Mouse (Mus musculus) induced T-regulatory cell, adult 2 months (primary cell): ENCODE results near the gene 1700016D06Rik.
"Not testable (repeated sequence)": the region's sequence is repeated elsewhere in the genome, so short reads cannot be mapped to it uniquely, and the experiment has no call there.

Source experiments
- DNase-seq: peaks from one replicate; pipeline ENCODE4 v3.0.0-alpha.2; 2012; ENCODE audit warnings: low read depth

1700016D06Rik gene

DNA sequence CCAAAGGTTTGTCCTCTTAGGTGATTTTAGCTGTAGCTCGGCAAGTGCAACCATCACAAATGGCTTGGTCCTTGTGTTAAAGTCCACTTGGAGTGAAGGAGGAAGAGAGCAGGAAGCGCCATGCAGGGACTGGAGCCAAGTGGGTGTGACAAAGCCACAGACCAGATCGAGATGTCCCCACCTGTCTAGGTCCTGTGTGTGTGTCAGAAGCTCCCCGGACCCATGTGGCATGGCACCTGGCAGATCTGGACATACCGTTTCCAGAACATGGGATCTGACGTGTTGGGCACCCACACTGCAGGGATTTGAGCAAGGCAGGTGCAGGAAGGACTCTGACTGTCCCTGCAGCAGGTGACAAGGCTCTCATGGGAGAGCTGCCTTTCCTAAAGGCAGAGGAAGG, 565 bp upstream of the 1700016D06Rik start:
- DNase-seq: no peak

DNA sequence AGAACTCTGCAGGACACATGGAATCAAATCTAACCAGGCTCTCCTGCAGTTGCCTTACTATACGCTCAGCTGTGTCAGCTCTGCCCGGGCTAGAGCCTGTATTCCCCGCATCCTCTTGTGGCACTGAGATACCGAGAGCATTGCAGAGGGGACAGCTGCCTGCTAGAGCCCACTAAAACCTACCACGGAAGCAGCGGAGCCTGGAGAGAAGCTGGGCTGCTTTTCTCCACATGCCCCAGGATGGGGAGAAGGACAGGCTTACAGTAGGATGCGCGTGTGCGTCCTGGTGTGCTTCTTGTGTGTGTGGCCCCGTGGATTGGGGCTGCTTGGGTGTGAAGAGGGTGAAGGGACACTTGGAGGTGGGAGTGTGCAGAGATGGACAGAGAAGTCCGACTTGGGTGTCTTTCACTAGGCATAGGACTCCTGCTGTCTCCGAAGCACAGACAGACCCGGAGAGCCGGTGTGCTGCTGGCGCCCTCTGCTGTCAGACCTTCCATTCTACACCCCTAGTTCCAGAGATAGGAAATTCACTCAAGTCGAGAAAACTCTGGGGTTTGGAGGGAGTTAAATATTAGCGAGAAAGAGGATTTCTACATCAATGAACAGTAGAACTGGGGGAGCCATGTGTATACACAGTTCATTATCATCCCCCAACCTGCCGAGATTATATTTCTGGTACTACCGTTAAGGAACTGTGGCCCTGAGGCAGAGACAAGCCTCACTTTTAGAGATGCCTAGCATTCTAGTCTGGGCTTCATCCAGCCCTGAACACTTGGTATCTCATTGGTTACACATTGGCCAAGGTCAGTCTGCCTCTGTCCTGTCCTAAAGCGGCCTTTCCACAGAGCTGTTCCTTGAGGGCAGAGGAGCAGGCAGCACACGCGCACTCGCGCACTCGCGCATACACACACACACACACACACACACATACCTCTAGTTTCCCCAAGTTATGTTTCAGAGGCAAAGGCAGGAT, 517 bp downstream of the 1700016D06Rik start:
- peak; percentile 68 for DNase-seq

DNA sequence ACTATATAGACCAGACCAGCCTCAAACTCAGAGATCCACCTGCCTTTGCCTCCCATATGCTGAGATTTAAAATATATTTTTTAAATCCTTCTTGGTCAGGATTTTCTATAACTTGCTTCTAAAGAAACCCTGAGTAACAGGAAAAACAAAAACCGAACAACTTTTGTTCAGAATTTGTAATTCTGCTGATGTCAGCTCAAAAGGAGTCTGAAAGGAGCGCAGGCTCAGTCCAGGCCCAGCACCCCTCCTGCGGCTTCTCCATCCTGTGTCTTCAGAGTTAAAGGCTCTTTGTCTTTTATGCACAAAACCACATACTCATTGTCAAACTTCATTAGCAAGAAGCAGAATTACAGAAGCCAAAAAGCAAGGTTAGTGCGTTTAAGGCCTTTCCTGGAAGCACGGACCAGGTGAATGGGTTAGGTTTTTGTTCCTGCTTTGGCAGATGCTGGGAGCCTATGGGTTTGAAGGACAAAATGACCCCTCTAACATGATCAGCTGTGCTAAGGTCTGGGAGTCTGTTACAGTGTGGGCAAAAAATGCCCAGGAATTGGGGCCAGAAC, 1.3 kb downstream of the 1700016D06Rik start:
- DNase-seq: no peak

- DNase-seq: no peak
Measured at GRCm38 (mm10) chr8:11697467-11697866, 3.4 kb downstream of the 1700016D06Rik start.

- no peak for DNase-seq
Measured at GRCm38 (mm10) chr8:11696176-11696575, 4.7 kb downstream of the 1700016D06Rik start.

DNA sequence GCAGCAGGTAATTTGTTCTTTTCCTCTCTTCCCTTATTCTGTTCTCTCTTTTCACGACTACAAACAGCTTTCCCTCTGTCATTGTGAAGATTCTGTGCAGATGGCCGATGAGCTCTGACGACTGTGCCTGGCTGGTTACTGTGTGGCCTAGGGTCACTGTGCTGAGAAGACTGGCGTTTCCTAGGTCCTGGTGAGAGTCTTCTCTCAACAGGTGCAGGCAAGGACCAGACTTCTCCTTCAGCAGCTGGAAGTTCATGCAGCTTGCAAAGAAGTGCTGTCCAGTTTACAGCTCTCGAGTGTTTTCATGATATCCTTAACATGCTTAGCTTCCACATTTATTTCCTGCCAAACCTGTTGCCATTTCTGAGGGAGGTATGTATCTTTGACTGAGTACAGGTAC, 6.9 kb downstream of the 1700016D06Rik start:
- no peak for DNase-seq

DNA sequence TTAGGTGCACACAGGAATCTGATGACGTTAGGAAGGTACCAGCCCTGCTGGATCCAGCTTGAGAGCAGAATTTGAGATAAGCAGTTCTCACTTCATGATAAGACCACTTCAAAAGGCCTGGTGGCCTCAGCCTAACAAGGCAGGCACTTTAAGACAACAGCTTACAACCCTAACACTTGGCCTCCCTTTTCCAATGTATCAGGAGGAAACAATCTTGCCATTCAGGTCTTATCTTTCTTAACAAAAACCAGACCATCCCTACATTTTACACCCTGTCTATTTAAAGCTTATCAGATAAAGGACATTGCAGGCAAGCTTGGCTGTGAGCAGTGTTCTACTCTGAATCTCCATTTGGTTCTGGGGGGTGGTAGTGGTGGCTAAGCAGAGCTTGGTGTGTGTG, 8.4 kb downstream of the 1700016D06Rik start:
- no peak for DNase-seq

DNA sequence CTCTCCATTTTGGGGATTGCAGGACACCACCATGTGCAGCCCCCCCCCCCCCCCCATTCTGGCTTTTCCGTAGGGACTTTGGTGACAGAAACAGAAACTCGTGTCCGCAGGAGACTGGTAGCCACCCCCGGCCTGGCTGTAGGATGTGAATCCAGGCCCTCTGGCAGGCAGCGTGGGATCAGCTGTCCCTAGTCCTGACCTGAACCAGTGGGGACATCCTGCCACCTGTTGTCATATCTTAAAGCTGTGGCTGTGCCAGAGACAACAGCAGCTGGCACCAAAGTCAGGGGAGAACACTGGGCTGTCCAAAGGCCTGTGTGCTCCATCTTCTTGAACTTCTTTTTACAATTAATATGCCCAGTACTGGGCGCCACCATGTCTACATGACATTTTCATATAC, 9.1 kb downstream of the 1700016D06Rik start:
- DNase-seq: no peak

- no peak for DNase-seq
Measured at GRCm38 (mm10) chr8:11691284-11691683, 9.6 kb downstream of the 1700016D06Rik start.

- no peak for DNase-seq
Measured at GRCm38 (mm10) chr8:11689945-11690344, 10.9 kb downstream of the 1700016D06Rik start.

DNA sequence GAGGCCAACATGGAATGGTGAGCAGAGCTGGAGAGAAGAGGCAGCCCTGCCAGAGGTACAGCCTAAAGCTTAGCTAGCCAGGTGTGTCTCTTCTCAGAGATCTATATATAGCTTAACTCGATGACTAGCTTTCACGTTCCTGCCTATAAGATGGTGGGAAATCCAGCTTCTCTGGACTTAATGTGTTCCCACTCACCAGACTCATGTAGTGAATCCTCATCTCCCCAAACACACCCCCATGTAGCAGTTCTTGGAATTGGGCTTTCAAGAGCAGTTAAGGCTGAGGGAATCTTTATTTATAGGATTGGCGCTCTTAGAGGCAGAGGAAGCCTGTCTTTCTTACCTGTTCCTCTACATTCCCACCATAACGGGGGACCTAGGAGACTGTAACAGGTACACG, 13.6 kb downstream of the 1700016D06Rik start:
- DNase-seq: no peak

DNA sequence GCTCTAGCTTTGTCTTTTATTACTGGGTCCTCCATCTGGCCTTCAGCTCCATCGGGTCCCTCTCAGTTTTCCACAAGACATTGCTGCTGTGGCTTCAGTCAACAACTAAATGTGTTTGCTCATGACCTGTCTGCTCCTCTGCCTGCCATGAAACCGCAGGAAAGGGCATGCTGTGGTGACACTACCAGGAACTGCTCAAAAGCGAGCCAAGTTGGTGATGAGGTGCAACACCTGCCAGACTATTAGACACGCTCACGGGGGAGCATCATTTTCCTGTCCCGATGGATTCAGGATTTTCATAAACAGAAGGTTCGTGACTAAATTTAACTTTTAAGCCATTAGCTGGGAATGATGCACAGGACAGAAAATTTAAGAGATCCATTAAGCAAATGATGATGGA, 16.3 kb downstream of the 1700016D06Rik start:
- no peak for DNase-seq

- DNase-seq: no peak
Measured at GRCm38 (mm10) chr8:11668308-11668707, 32.6 kb downstream of the 1700016D06Rik start.

- not testable (repeated sequence) for DNase-seq
Measured at GRCm38 (mm10) chr8:11666023-11666716, 34.7 kb downstream of the 1700016D06Rik start.

DNA sequence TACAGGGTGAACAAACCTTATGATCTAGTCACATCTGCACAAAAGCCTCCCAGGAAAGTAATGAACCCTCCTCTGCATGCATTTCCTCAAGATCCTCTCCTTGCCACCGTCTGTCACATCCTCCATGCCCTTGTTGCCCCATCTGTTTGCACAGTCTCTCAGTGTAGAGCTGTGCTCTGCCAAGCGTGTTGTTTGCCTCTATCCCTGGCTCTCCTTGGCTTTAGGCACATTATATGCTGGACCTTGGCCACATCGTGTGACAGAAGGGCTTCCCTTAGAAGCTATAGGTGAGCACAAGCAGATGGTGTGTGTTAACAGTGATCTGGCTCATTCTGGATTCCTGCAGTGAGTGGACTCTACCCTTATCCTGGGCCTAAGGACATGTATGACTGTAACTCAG, 38.9 kb downstream of the 1700016D06Rik start:
- no peak for DNase-seq

- DNase-seq: no peak
Measured at GRCm38 (mm10) chr8:11650021-11650420, 50.8 kb downstream of the 1700016D06Rik start.

- DNase-seq: no peak
Measured at GRCm38 (mm10) chr8:11643123-11643522, 57.7 kb downstream of the 1700016D06Rik start.

DNA sequence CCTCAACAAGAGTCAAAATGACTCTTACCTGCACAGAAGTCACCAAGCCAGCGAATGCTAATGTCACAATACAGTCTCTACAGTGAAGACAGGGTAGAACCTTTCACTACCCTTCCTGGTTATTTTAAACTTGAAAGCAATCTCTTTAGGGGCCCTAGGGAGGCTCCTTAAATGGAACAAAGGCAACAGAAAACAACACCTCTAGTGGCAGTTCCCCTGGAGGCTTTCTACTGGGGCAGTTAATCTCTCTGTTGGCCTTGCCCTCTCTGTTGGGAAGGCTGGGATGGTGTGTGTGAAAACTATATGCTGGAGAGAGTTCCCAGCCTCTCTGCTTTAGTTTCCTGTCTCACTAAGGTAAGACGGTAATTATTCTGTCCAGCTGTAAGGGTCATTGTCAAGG, 60.3 kb downstream of the 1700016D06Rik start:
- DNase-seq: no peak

GRCm38 (mm10) chr8:11637531-11637930, 63.3 kb downstream of the 1700016D06Rik start:
- no peak for DNase-seq

DNA sequence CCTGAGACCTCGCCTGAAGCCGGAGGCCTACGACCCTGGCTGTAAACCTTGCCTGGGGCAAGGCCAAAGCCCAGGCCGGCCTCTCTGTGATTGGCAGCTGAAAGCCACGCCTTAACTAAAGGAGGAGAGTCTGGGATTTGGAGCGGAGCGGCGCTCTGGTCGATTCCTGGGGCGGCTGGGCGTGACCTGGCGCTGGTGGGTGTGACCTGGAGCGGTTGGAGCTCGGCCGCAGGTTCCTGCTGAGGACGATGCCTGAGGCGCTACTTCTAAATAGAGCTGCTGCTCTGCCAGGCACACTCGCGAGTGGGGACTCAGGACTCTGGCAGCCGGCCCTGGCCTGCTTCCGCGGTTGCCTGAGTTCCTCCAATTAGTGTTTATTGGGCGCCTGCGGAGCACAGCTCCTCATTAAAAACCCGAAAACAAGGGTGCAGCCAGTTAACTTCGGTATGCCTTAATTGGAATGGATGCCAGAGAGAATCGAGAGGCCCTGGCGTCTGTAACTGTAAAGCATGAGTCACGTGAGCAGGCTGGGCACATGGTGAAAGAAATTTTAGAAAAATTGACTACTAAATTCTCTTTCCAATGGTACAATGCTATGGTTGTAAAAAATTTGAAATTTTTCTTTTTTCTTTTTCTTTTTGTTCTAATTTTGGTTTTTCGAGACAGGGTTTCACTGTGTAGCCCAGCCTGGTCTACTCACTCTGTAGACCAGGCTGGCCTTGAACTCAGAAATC, 64.4 kb downstream of the 1700016D06Rik start:
- DNase-seq: peak; percentile 86

GRCm38 (mm10) chr8:11635611-11636081, 65.2 kb downstream of the 1700016D06Rik start, which contains the start of gene Ankrd10:
Gene Ankrd10 (minus strand): TSS chr8:11635757.
- DNase-seq: peak; percentile 98
